Mouse (Mus musculus): ENCODE measurements at regions not wholly inside any gene's neighbourhood (a gene's known extent, or its start where the extent isn't known, plus 50 kb on each side); places are given as distances from the start of the nearest gene placed in this dataset.

DNA sequence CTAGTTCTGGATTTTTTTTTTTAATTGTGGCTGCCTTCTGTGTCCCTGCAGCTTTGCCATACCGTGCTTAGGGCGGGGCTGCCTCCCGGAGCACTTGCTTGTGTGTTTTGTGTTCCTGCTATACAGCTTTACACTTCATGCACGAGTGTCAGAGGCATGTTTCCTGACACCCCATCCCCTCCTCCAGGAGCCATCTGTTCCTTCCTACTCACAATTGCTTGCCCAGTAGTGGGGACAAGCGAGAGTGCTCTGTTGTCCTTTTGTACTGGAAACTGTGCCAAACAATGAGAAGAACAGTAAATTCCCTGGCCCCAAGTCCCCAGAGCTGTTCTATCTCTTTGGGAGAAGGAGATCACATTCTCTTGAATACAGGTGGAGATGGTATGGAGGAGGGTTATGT is 53.5 kb downstream of the Csf2 start:
- no peak for DNase-seq (ENCODE audit: low read depth, low spot score)

- no peak for DNase-seq (ENCODE audit: low read depth, low spot score)
Measured at GRCm38 (mm10) chr11:54194733-54195132, 54.7 kb downstream of the Csf2 start.

DNA sequence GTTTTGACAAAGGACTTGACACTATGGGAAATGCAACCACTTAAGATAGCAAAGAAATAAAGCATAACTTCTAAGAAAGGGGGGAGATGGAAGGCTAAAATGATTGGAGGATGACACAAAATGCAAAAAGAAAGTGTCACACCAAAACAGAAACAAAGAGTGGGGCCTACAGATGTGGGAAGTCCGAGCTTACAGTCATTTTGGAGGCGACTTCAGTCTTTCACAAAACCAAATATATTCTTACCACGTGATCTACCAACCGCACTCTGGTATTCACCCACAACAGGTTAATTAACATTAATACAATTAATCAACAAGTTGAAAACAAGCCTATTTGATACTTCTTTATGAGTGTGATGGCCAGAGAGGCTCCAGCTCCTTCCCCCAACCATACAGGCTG is 57.2 kb downstream of the Csf2 start:
- no peak for DNase-seq (ENCODE audit: low read depth, low spot score)

GRCm38 (mm10) chr11:54187826-54188225 is 61.6 kb downstream of the Csf2 start:
- no peak for DNase-seq (ENCODE audit: low read depth, low spot score)

- DNase-seq (ENCODE audit: low read depth, low spot score), result no peak
Measured at GRCm38 (mm10) chr11:54187377-54187776, 62.1 kb downstream of the Csf2 start.

- no peak for DNase-seq (ENCODE audit: low read depth, low spot score)
Measured at GRCm38 (mm10) chr11:54185710-54186325, 63.6 kb downstream of the Csf2 start.

DNA sequence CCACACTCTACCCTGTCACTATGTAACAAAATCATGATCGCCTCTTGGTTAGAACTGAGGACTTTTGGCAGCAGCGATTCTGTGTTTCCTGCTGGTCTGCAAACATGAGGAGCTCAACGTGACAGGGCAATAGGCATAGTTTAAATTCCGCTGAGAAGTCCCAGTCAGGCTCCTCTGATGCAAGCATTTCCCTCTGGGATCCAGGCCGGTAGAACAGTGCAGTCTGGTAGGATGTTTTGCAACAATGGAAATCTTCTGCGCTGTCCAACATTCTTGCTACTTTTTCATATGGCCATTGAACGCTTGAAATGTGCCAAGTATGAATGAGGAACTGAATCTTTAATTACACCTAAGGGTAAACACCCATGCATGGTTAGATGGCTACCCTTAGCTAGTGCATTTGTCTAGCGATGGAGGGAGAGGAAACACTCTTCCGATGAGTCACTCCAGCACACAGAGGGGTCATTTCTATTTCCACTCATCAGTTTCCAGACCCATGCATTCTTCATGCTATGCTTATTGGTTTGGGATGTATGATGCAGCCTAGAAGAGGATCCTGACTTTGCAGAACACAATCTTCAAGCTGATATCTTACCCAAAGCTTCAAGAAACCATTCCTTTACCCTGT is 67.7 kb downstream of the Csf2 start:
- peak; percentile 83 for DNase-seq (ENCODE audit: low read depth, low spot score)

Measured in skeletal muscle tissue, adult 2 months (tissue).